Mouse (Mus musculus): ENCODE results near the gene Jmjd1c. TPM values are rescaled to one million over a fixed set of nuclear protein-coding genes. Genes with fewer than 3 reads are reported as not detected.

Gene Jmjd1c
- polyA plus RNA-seq, 1 experiment from 2014 or later = 35.1 TPM

DNA sequence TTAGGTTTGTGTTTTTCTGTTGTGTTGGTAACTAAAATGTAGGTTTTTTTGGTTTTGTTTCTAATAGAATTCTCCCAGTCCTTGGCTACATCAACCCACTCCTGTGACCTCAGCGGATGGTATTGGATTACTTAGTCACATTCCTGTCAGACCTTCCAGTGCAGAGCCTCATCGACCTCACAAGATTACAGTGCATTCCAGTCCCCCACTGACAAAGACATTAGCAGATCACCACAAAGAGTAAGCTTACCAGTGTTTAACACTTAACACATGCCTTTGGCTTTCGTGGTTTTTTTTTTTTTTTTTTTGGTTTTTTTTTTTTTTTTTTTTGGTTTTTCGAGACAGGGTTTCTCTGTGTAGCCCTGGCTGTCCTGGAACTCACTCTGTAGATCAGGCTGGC, 128.0 kb downstream of the Jmjd1c start:
- no peaks in the 10 kb centered on the region for H3K9me3 ChIP-seq (replicated peaks; ENCODE audit: control insufficient read depth, low read length)
- H3K4me2 ChIP-seq (ENCODE audit: low read length) = no peak overlapping the region
- no peaks in the 10 kb centered on the region for H3K4me1 ChIP-seq (ENCODE audit: control insufficient read depth, insufficient read depth, low read length)
- DNase-seq (ENCODE audit: low spot score) (no peak), ATAC-seq (no peak)
- H3K27ac ChIP-seq (ENCODE audit: low read depth, low read length) = no peak overlapping the region
- no peak overlapping the region for H3K4me3 ChIP-seq (ENCODE audit: low read depth, low read length)
- H3K36me3 ChIP-seq (ENCODE audit: control insufficient read depth, insufficient read depth, low read length) = peaks cover 61% of the 10 kb centered on the region
- WGBS = 87% methylated on average over 3 of the region's 4 CpGs
- H3K27me3 ChIP-seq (replicated peaks; ENCODE audit: control insufficient read depth, insufficient read depth, low read length) = no peaks in the 10 kb centered on the region
- H3K9ac ChIP-seq (ENCODE audit: low read length) = no peak overlapping the region

- Histone ChIP-seq H3K27ac (ENCODE audit: low read depth, low read length) (no peak overlapping the region), H3K4me2 (ENCODE audit: low read length) (no peak overlapping the region), H3K4me3 (ENCODE audit: low read depth, low read length) (no peak overlapping the region), H3K27me3 (replicated peaks; ENCODE audit: control insufficient read depth, insufficient read depth, low read length) (no peaks in the 10 kb centered on the region), H3K36me3 (ENCODE audit: control insufficient read depth, insufficient read depth, low read length) (peaks cover 53% of the 10 kb centered on the region), H3K9me3 (replicated peaks; ENCODE audit: control insufficient read depth, low read length) (no peaks in the 10 kb centered on the region), H3K4me1 (ENCODE audit: control insufficient read depth, insufficient read depth, low read length) (no peaks in the 10 kb centered on the region), H3K9ac (ENCODE audit: low read length) (no peak overlapping the region)
- no peak for ATAC-seq
- DNase-seq (ENCODE audit: low spot score) = no peak
- WGBS = 96% methylated on average over 6 of the region's 6 CpGs
Measured at GRCm38 (mm10) chr10:67225528-67225927, 129.6 kb downstream of the Jmjd1c start.

GRCm38 (mm10) chr10:67226109-67226508, 130.2 kb downstream of the Jmjd1c start:
- no peaks in the 10 kb centered on the region for H3K27me3 ChIP-seq (replicated peaks; ENCODE audit: control insufficient read depth, insufficient read depth, low read length)
- WGBS = 95% methylated on average over 7 of the region's 7 CpGs

DNA sequence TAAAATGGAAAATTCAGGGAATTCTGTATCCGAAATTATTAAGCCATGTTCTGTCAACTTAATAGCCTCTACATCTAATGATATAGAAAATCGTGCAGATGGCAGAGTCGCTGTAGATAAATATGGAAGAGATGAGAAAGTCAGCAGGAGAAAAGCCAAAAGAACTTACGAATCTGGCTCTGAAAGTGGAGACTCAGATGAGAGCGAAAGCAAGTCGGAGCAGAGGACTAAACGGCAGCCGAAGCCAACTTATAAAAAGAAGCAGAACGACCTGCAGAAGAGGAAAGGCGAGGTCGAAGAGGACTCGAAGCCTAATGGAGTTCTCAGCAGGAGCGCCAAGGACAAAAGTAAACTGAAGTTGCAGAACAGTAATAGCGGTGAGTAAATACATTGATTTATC, 130.6 kb downstream of the Jmjd1c start:
- DNase-seq (ENCODE audit: low spot score) = no peak
- Histone ChIP-seq H3K4me3 (ENCODE audit: low read depth, low read length) (no peak overlapping the region), H3K9me3 (replicated peaks; ENCODE audit: control insufficient read depth, low read length) (no peaks in the 10 kb centered on the region), H3K9ac (ENCODE audit: low read length) (no peak overlapping the region), H3K27ac (ENCODE audit: low read depth, low read length) (no peak overlapping the region), H3K4me1 (ENCODE audit: control insufficient read depth, insufficient read depth, low read length) (no peaks in the 10 kb centered on the region), H3K27me3 (replicated peaks; ENCODE audit: control insufficient read depth, insufficient read depth, low read length) (no peaks in the 10 kb centered on the region), H3K36me3 (ENCODE audit: control insufficient read depth, insufficient read depth, low read length) (peaks cover 55% of the 10 kb centered on the region), H3K4me2 (ENCODE audit: low read length) (no peak overlapping the region)
- no peak for ATAC-seq
- 89% methylated on average over 14 of the region's 14 CpGs for WGBS

More at GRCm38 (mm10) chr10:67226109-67226508, 130.2 kb downstream of the Jmjd1c start:
- DNase-seq (ENCODE audit: low spot score) (peak; percentile 14), ATAC-seq (no peak)
- Histone ChIP-seq H3K4me2 (ENCODE audit: low read length) (no peak overlapping the region), H3K4me3 (ENCODE audit: low read depth, low read length) (no peak overlapping the region), H3K27ac (ENCODE audit: low read depth, low read length) (no peak overlapping the region), H3K9me3 (replicated peaks; ENCODE audit: control insufficient read depth, low read length) (no peaks in the 10 kb centered on the region), H3K4me1 (ENCODE audit: control insufficient read depth, insufficient read depth, low read length) (no peaks in the 10 kb centered on the region), H3K9ac (ENCODE audit: low read length) (no peak overlapping the region), H3K36me3 (ENCODE audit: control insufficient read depth, insufficient read depth, low read length) (peaks cover 54% of the 10 kb centered on the region)

- Histone ChIP-seq H3K4me3 (ENCODE audit: low read depth, low read length) (no peak overlapping the region), H3K9me3 (replicated peaks; ENCODE audit: control insufficient read depth, low read length) (no peaks in the 10 kb centered on the region), H3K27ac (ENCODE audit: low read depth, low read length) (no peak overlapping the region), H3K4me2 (ENCODE audit: low read length) (no peak overlapping the region), H3K36me3 (ENCODE audit: control insufficient read depth, insufficient read depth, low read length) (peaks cover 67% of the 10 kb centered on the region), H3K4me1 (ENCODE audit: control insufficient read depth, insufficient read depth, low read length) (no peaks in the 10 kb centered on the region), H3K9ac (ENCODE audit: low read length) (no peak overlapping the region), H3K27me3 (replicated peaks; ENCODE audit: control insufficient read depth, insufficient read depth, low read length) (no peaks in the 10 kb centered on the region)
- WGBS = 92% methylated on average over 6 of the region's 6 CpGs
- DNase-seq (ENCODE audit: low spot score) (no peak), ATAC-seq (no peak)
Measured at GRCm38 (mm10) chr10:67230439-67230838, 134.5 kb downstream of the Jmjd1c start.

- Histone ChIP-seq H3K36me3 (ENCODE audit: control insufficient read depth, insufficient read depth, low read length) (peaks cover 69% of the 10 kb centered on the region), H3K4me3 (ENCODE audit: low read depth, low read length) (no peak overlapping the region), H3K4me2 (ENCODE audit: low read length) (no peak overlapping the region), H3K27ac (ENCODE audit: low read depth, low read length) (no peak overlapping the region), H3K4me1 (ENCODE audit: control insufficient read depth, insufficient read depth, low read length) (no peaks in the 10 kb centered on the region), H3K9ac (ENCODE audit: low read length) (no peak overlapping the region), H3K27me3 (replicated peaks; ENCODE audit: control insufficient read depth, insufficient read depth, low read length) (no peaks in the 10 kb centered on the region), H3K9me3 (replicated peaks; ENCODE audit: control insufficient read depth, low read length) (no peaks in the 10 kb centered on the region)
- DNase-seq (ENCODE audit: low spot score) = peak; percentile 28
- ATAC-seq = no peak
- 92% methylated on average over 4 of the region's 4 CpGs for WGBS
Measured at GRCm38 (mm10) chr10:67247145-67247544, 151.2 kb downstream of the Jmjd1c start.

GRCm38 (mm10) chr10:67249486-67249885, 153.6 kb downstream of the Jmjd1c start:
- Histone ChIP-seq H3K36me3 (ENCODE audit: control insufficient read depth, insufficient read depth, low read length) (peaks cover 73% of the 10 kb centered on the region), H3K27ac (ENCODE audit: low read depth, low read length) (no peak overlapping the region), H3K4me2 (ENCODE audit: low read length) (no peak overlapping the region), H3K27me3 (replicated peaks; ENCODE audit: control insufficient read depth, insufficient read depth, low read length) (no peaks in the 10 kb centered on the region), H3K4me1 (ENCODE audit: control insufficient read depth, insufficient read depth, low read length) (no peaks in the 10 kb centered on the region), H3K4me3 (ENCODE audit: low read depth, low read length) (no peak overlapping the region), H3K9me3 (replicated peaks; ENCODE audit: control insufficient read depth, low read length) (no peaks in the 10 kb centered on the region), H3K9ac (ENCODE audit: low read length) (no peak overlapping the region)
- ATAC-seq = no peak
- no peak for DNase-seq (ENCODE audit: low spot score)
- WGBS = 88% methylated on average over 2 of the region's 2 CpGs

DNA sequence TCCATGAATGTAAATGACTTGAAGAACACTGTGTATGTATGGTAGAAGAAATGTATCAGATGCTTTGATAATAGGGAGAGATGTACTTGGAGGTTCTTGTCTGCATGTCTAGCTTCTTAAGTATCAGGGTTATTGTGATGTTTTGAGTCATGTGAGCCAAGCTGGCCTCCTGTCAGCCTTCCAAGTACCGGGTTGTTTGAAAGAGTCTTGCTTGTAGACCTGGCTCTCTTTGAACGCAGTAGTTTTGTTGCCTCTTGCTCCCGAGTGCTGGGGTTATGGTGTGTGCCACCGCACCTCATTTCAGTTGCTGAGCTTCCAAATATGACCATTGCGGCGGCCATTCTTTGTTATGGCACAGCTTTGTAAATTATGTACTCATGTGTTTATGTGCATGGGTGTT, 154.9 kb downstream of the Jmjd1c start:
- Histone ChIP-seq H3K4me1 (ENCODE audit: control insufficient read depth, insufficient read depth, low read length) (no peaks in the 10 kb centered on the region), H3K9ac (ENCODE audit: low read length) (no peak overlapping the region), H3K4me3 (ENCODE audit: low read depth, low read length) (no peak overlapping the region), H3K4me2 (ENCODE audit: low read length) (no peak overlapping the region), H3K27me3 (replicated peaks; ENCODE audit: control insufficient read depth, insufficient read depth, low read length) (no peaks in the 10 kb centered on the region), H3K9me3 (replicated peaks; ENCODE audit: control insufficient read depth, low read length) (no peaks in the 10 kb centered on the region), H3K36me3 (ENCODE audit: control insufficient read depth, insufficient read depth, low read length) (peaks cover 78% of the 10 kb centered on the region), H3K27ac (ENCODE audit: low read depth, low read length) (no peak overlapping the region)
- DNase-seq (ENCODE audit: low spot score) (no peak), ATAC-seq (no peak)
- 91% methylated on average over 6 of the region's 6 CpGs for WGBS

DNA sequence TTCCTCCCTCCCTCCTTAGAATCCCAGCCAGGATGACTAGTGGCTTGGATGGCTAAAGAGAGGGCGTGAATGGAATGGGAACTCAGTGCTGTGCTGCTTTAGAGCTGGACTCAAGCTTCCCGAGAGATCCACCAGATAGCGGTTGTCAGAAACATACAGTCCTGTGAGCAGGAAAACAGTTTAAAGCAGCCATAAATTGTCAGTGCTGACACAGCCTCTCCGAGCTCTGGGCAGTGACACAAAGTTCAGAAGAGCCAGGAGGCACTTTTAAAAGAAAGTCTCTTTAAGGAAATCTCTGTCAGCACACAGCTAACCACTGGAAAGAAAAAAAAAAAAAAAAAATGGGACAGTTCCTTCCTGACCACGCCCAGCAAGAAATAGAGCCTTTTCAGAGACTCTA, 156.4 kb downstream of the Jmjd1c start:
- no peak overlapping the region for H3K9ac ChIP-seq (ENCODE audit: low read length)
- no peaks in the 10 kb centered on the region for H3K27me3 ChIP-seq (replicated peaks; ENCODE audit: control insufficient read depth, insufficient read depth, low read length)
- H3K9me3 ChIP-seq (replicated peaks; ENCODE audit: control insufficient read depth, low read length) = no peaks in the 10 kb centered on the region
- DNase-seq (ENCODE audit: low spot score) (no peak), ATAC-seq (no peak)
- no peak overlapping the region for H3K4me3 ChIP-seq (ENCODE audit: low read depth, low read length)
- peaks cover 74% of the 10 kb centered on the region for H3K36me3 ChIP-seq (ENCODE audit: control insufficient read depth, insufficient read depth, low read length)
- no peak overlapping the region for H3K4me2 ChIP-seq (ENCODE audit: low read length)
- H3K4me1 ChIP-seq (ENCODE audit: control insufficient read depth, insufficient read depth, low read length) = no peaks in the 10 kb centered on the region
- 89% methylated on average over 5 of the region's 5 CpGs for WGBS
- no peak overlapping the region for H3K27ac ChIP-seq (ENCODE audit: low read depth, low read length)
